Mouse (Mus musculus) small intestine, adult 2 months (tissue): Measurements from ENCODE around the gene Mapk13.

Experiments used
- CTCF ChIP-seq: fragments of 200-500 bp; IDR thresholded peaks from 2 replicates; pipeline ENCODE4 v1.5.1; 2012; ENCODE audit warnings: low read depth, mild to moderate bottlenecking, control low read depth, inconsistent platforms, low read length, moderate library complexity, mixed read lengths; ENCODE audit not compliant: insufficient replicate concordance, insufficient read length; ENCODE audit errors: extremely low read depth
- POLR2A ChIP-seq: fragments of 200-500 bp; IDR thresholded peaks from 2 replicates; pipeline ENCODE4 v1.6.1; 2012; ENCODE audit warnings: low read depth, mild to moderate bottlenecking, control low read depth, inconsistent platforms, low read length, moderate library complexity

DNA sequence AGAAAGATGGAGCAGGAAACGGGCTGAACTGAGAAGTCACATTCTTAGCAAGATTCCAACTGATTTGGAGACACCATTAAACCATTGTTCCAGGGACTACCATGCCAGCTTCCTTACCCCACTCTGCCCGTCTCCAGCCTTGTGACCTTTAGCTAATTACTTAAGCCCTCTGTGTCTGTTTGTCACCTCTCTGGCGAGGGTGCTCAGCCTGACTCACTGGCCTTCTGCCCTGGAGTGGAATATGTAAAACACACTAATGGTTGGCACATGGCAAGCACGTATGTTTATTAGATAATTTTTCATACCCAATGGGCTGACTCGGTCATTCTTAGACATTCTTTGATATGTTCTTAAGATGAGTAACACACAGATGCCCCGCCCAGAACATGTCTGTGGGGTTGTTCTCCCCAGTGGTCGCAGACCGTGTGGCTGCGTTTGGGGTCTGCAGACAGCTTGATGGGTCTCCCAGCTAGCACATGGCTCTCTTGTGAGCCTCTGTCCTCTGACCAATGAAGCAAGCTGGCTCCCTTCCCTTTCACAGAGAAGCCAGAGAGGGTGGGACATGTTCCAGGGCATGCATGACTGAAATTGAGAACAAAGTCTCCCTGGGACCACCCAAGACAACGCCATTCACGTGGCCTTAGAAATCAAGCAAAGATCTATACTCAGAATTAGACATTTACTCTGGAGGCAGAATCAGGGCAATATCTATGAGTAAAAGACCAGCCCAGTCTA is 2.1 kb upstream of the Mapk13 start:
- no peak for TF ChIP-seq CTCF
- no peak for TF ChIP-seq POLR2A
